Mouse (Mus musculus) T-cell, adult 66 days (primary cell): ENCODE data around the gene Dbnl. TPM values are rescaled to one million over a fixed set of nuclear protein-coding genes. Genes with fewer than 3 reads are reported as not detected.

Experiments
- total RNA-seq, 2 experiments: library from RNA; stranded (reverse); gene quantifications; 3 replicates in 1 of 2; 4 replicates in 1 of 2; pipeline ENCODE4 v1.2.4; 2023

Dbnl gene
- total RNA-seq = 100 to 1,000 TPM; 120 to 126 TPM

GRCm38 (mm10) chr11:5788056-5789014 lies at the start of gene Dbnl:
Gene Dbnl (plus strand): TSS chr11:5788488.

GRCm38 (mm10) chr11:5761820-5762632 lies 26.3 kb upstream of the Dbnl start, which contains the start of gene Urgcp:
Gene Urgcp (minus strand): TSS chr11:5762376.

DNA sequence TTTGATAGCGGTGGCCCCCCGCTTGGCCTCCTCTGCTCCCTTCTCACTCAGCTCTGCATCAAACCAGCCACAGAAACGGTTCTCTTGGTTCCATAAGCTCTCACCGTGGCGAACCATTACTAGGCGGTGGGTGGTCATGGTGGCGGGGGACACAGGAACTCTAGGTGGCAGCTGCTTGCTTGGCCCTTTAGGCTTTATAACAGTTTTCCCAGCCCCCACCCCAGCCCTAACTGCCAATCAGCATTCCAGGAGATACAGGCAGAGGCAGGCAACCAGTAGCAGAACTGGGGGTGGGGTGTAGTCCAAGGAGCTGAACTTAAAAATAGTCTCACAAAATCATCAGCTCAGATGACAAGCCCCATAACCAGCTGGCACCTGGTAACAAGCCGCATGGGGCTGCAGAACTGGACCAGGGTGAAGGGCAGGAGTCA lies 15.3 kb downstream of the Dbnl start, which contains the start of gene Pgam2:
Gene Pgam2, minus strand, starts transcription at position 183 of the 431 bp plus-strand sequence.

GRCm38 (mm10) chr11:5837251-5838246 lies 49.3 kb downstream of the Dbnl start, which contains the start of gene Polm:
Gene Polm (minus strand): TSS chr11:5838016.

Other genes with a start within 250 kb of the Dbnl start
- 10 to 100 TPM; 40.4 to 49.0 TPM for gene Ccdc117, start 246.3 kb upstream of the Dbnl start, total RNA-seq
- gene Ankrd36, start 218.8 kb upstream of the Dbnl start, total RNA-seq = not detected
- 10 to 100 TPM; 69.3 to 82.0 TPM for gene Mrps24, start 72.8 kb upstream of the Dbnl start, total RNA-seq
- 10 to 100 TPM; 34.1 to 36.1 TPM for gene Urgcp, start 26.1 kb upstream of the Dbnl start, total RNA-seq
- gene Pgam2, start 15.2 kb downstream of the Dbnl start, total RNA-seq = not detected
- gene Polm, start 49.5 kb downstream of the Dbnl start, total RNA-seq = 10 to 100 TPM; 45.5 to 48.2 TPM
- gene Aebp1, start 73.5 kb downstream of the Dbnl start, total RNA-seq = under 1 TPM; 0.44 to 0.83 TPM
- 10 to 100 TPM; 68.3 to 69.3 TPM for gene Pold2, start 89.8 kb downstream of the Dbnl start, total RNA-seq
- not detected for gene Myl7, start 110.3 kb downstream of the Dbnl start, total RNA-seq
- gene Gck, start 161.6 kb downstream of the Dbnl start, total RNA-seq = not detected
- 10 to 100 TPM; 62.6 to 72.1 TPM for gene Ykt6, start 167.2 kb downstream of the Dbnl start, total RNA-seq